Comparison of ENCODE assay signal across 11 mouse cellular contexts in the genomic region with DNA sequence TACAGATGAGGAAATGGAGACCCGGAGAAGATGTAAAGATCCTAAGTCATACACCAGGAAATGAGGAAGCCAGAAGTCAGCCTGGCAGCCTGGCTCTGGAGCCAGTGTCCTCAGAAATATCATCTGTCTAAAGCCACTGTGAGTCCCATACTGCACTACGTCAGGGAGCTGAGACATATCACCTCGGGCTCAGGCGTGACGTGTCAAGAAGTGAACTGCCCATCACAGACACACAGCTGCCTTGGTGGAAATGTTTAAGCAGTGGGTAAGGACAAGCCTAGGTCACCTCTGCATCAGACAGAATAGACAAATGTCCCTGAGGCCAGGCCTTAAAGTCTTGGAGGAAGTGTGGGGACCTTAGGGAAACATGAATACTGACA.
DNase-seq lines count a peak whose midpoint lies in the region; ATAC-seq lines count a peak whose summit lies in the region.
"Had no signal": no experiment of that assay in that cellular context is flagged by ENCODE, and none has a peak within 500 bp of the region (broad histone marks: within the 10 kb centered on the region; RNA-seq: fewer than 3 reads in every experiment).

No protein-coding gene starts in this region.

- no peak for DNase-seq in heart, adult 18-20 months
- no peak for DNase-seq in right cerebral cortex, postnatal 14 days
- no peak for DNase-seq in ovary, postnatal 36 days (ENCODE audit: low spot score)

- H3K4me1 ChIP-seq in heart, embryonic 12.5 days (replicated peaks) = peaks cover 38% of the 10 kb centered on the region
- peaks cover 42% of the 10 kb centered on the region for H3K4me1 ChIP-seq in megakaryocyte, embryonic 14.5 days
- H3K4me1 ChIP-seq in midbrain, embryonic 16.5 days (ENCODE audit: control insufficient read depth, insufficient read depth, low read length) = peaks cover 8% of the 10 kb centered on the region

- ATAC-seq in heart, embryonic 12.5 days (ENCODE audit: insufficient number of reproducible peaks, low FRiP score) = no peak
- ATAC-seq in megakaryocyte, adult 5-6 weeks (ENCODE audit: poor library complexity, severe bottlenecking) = no peak
- peak; percentile 25; the same call in 1 of the 2 replicates for ATAC-seq in granulocyte monocyte progenitor cell, adult 5-6 weeks (replicated peaks; ENCODE audit: poor library complexity, severe bottlenecking)
- ATAC-seq in midbrain, embryonic 16.5 days = no peak
- ATAC-seq: intestine, postnatal 0 days had no signal

- peaks cover 8% of the 10 kb centered on the region; the same call in 1 of the 2 replicates for H3K36me3 ChIP-seq in heart, embryonic 12.5 days
- no peaks in the 10 kb centered on the region for H3K36me3 ChIP-seq in megakaryocyte, embryonic 14.5 days (replicated peaks; ENCODE audit: low read length)
- no peaks in the 10 kb centered on the region for H3K36me3 ChIP-seq in midbrain, embryonic 16.5 days (ENCODE audit: control insufficient read depth, insufficient read depth, low read length)

- H3K4me3 ChIP-seq in heart, embryonic 12.5 days = no peak overlapping the region
- peak overlapping the region; percentile 34 for H3K4me3 ChIP-seq in megakaryocyte, embryonic 14.5 days (replicated peaks)
- H3K4me3 ChIP-seq in midbrain, embryonic 16.5 days (ENCODE audit: low read depth, low read length) = no peak overlapping the region

- H3K27ac ChIP-seq in heart, embryonic 12.5 days (ENCODE audit: poor library complexity, severe bottlenecking) = peak overlapping the region; percentile 20
- H3K27ac ChIP-seq in midbrain, embryonic 16.5 days (ENCODE audit: low read length) = peak overlapping the region; percentile 69
- H3K27ac ChIP-seq: liver, embryonic 14.5 days had no signal

- no peak overlapping the region for H3K9ac ChIP-seq in heart, embryonic 12.5 days
- H3K9ac ChIP-seq in midbrain, embryonic 16.5 days (ENCODE audit: low read depth, low read length) = no peak overlapping the region
- H3K9ac ChIP-seq: liver, embryonic 14.5 days had no signal

- H3K9me3 ChIP-seq in heart, embryonic 12.5 days (replicated peaks) = peaks cover 6% of the 10 kb centered on the region
- H3K9me3 ChIP-seq in megakaryocyte, embryonic 14.5 days = peaks cover 13% of the 10 kb centered on the region
- no peaks in the 10 kb centered on the region for H3K9me3 ChIP-seq in midbrain, embryonic 16.5 days (replicated peaks; ENCODE audit: control insufficient read depth, low read length, poor library complexity, severe bottlenecking)

- H3K4me2 ChIP-seq in heart, embryonic 12.5 days = no peak overlapping the region
- H3K4me2 ChIP-seq in midbrain, embryonic 16.5 days (ENCODE audit: low read length) = no peak overlapping the region

- H3K27me3 ChIP-seq in heart, embryonic 12.5 days (replicated peaks) = no peaks in the 10 kb centered on the region
- peaks cover 30% of the 10 kb centered on the region for H3K27me3 ChIP-seq in megakaryocyte, embryonic 14.5 days (replicated peaks)
- no peaks in the 10 kb centered on the region for H3K27me3 ChIP-seq in midbrain, embryonic 16.5 days (ENCODE audit: control insufficient read depth, insufficient read depth, low read depth, low read length)
- H3K27me3 ChIP-seq: CH12.LX had no signal

- WGBS in heart, embryonic 12.5 days = 30% methylated on average over 5 of the region's 5 CpGs
- WGBS in midbrain, embryonic 16.5 days = 86% methylated on average over 5 of the region's 5 CpGs
